ENCODE assay signal across 10 mouse cellular contexts in the genomic region with DNA sequence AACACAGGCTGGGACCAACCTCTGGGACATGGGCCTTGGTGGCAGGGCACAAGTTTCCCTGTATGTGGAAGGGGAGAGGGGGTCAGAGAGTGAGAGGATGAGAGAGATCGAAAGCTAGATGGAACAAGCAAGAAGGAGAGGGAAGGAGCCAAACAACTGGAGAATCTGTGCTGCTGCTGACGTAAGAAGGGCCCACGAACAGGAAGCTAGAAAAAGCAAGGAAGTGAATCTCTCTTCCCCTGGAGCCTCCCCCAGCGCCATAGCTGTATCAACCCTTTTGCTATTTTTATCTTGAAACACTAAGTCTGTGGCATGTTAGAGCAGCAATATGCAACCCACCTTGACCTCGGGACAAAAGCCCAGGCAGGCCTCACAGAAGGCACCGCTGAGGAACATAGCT. TPM values are rescaled to one million over a fixed set of nuclear protein-coding genes. Genes with fewer than 3 reads are reported as not detected.
DNase-seq lines count a peak whose midpoint lies in the region; ATAC-seq and TF ChIP-seq lines count a peak whose summit lies in the region.
"Had no signal": no experiment of that assay in that cellular context is flagged by ENCODE, and none has a peak within 500 bp of the region (broad histone marks: within the 10 kb centered on the region; RNA-seq: fewer than 3 reads in every experiment).

No protein-coding gene starts in this region.

- H3K9ac ChIP-seq in heart, embryonic 14.5 days (ENCODE audit: low read length): 0 out of 2 replicates have a peak overlapping the region, but pooled peaks have one; percentile 14
- no peak overlapping the region for H3K9ac ChIP-seq in stomach, embryonic 14.5 days (replicated peaks; ENCODE audit: low read depth, low read length)
- H3K9ac ChIP-seq in stomach, postnatal 0 days (ENCODE audit: low read length): no peak overlapping the region
- H3K9ac ChIP-seq in limb, embryonic 13.5 days: no peak overlapping the region
- no peak overlapping the region for H3K9ac ChIP-seq in forebrain, embryonic 12.5 days

- no peak for TF ChIP-seq EP300 in stomach, postnatal 0 days (optimal IDR thresholded peaks at IDR 0.05)

- H3K27me3 ChIP-seq in heart, embryonic 14.5 days (ENCODE audit: control insufficient read depth, insufficient read depth, low read length): no peaks in the 10 kb centered on the region
- H3K27me3 ChIP-seq in stomach, embryonic 14.5 days (ENCODE audit: control insufficient read depth, insufficient read depth, low read length): no peaks in the 10 kb centered on the region
- no peaks in the 10 kb centered on the region for H3K27me3 ChIP-seq in stomach, postnatal 0 days (ENCODE audit: control insufficient read depth, insufficient read depth, low read length)
- H3K27me3 ChIP-seq in limb, embryonic 13.5 days: peaks cover 8% of the 10 kb centered on the region; the same call in 1 of the 2 replicates
- no peaks in the 10 kb centered on the region for H3K27me3 ChIP-seq in forebrain, embryonic 12.5 days

- H3K9me3 ChIP-seq in heart, embryonic 14.5 days (ENCODE audit: control insufficient read depth, low read length): no peaks in the 10 kb centered on the region
- H3K9me3 ChIP-seq in stomach, embryonic 14.5 days (ENCODE audit: control insufficient read depth, low read depth, low read length): no peaks in the 10 kb centered on the region
- no peaks in the 10 kb centered on the region for H3K9me3 ChIP-seq in stomach, postnatal 0 days (ENCODE audit: control insufficient read depth, low read length)
- no peaks in the 10 kb centered on the region for H3K9me3 ChIP-seq in limb, embryonic 13.5 days
- no peaks in the 10 kb centered on the region for H3K9me3 ChIP-seq in forebrain, embryonic 12.5 days

- no peak for TF ChIP-seq CTCF in stomach, postnatal 0 days (IDR thresholded peaks at IDR 0.05; ENCODE audit: low read depth)

- 22% methylated on average over 6 of the region's 6 CpGs for WGBS in heart, embryonic 14.5 days
- 69% methylated on average over 6 of the region's 6 CpGs for WGBS in stomach, embryonic 14.5 days
- WGBS in stomach, postnatal 0 days: 69% methylated on average over 6 of the region's 6 CpGs
- 73% methylated on average over 6 of the region's 6 CpGs for WGBS in limb, embryonic 13.5 days
- WGBS in forebrain, embryonic 12.5 days: 73% methylated on average over 6 of the region's 6 CpGs

- no peak overlapping the region for H3K4me3 ChIP-seq in heart, embryonic 14.5 days (ENCODE audit: control insufficient read depth in 1 of 2, insufficient read depth in 1 of 2, low read depth in 1 of 2, low read length in 2 of 2)
- no peak overlapping the region for H3K4me3 ChIP-seq in stomach, embryonic 14.5 days (ENCODE audit: low read depth, low read length)
- H3K4me3 ChIP-seq in stomach, postnatal 0 days (ENCODE audit: low read depth, low read length): no peak overlapping the region
- no peak overlapping the region for H3K4me3 ChIP-seq in limb, embryonic 13.5 days
- H3K4me3 ChIP-seq in forebrain, embryonic 12.5 days (replicated peaks): no peak overlapping the region

- peaks cover 36 to 40% of the 10 kb centered on the region in 2 experiments for H3K4me1 ChIP-seq in heart, embryonic 14.5 days (ENCODE audit: control insufficient read depth in 2 of 2, insufficient read depth in 2 of 2, low read length in 2 of 2)
- no peaks in the 10 kb centered on the region for H3K4me1 ChIP-seq in stomach, embryonic 14.5 days (ENCODE audit: control insufficient read depth, insufficient read depth, low read length)
- no peaks in the 10 kb centered on the region for H3K4me1 ChIP-seq in stomach, postnatal 0 days (replicated peaks; ENCODE audit: control insufficient read depth, insufficient read depth)
- H3K4me1 ChIP-seq in limb, embryonic 13.5 days: peaks cover 19% of the 10 kb centered on the region
- peaks cover 4% of the 10 kb centered on the region for H3K4me1 ChIP-seq in forebrain, embryonic 12.5 days

- no peak overlapping the region for H3K4me2 ChIP-seq in heart, embryonic 14.5 days (ENCODE audit: low read length)
- no peak overlapping the region for H3K4me2 ChIP-seq in stomach, embryonic 14.5 days (replicated peaks; ENCODE audit: low read depth, low read length)
- H3K4me2 ChIP-seq in stomach, postnatal 0 days (replicated peaks; ENCODE audit: low read depth): no peak overlapping the region
- H3K4me2 ChIP-seq in limb, embryonic 13.5 days (replicated peaks): no peak overlapping the region
- H3K4me2 ChIP-seq in forebrain, embryonic 12.5 days: no peak overlapping the region

- H3K27ac ChIP-seq in heart, embryonic 14.5 days (replicated peaks in 1 of 2; ENCODE audit: control insufficient read depth in 1 of 2, insufficient read depth in 1 of 2, low read depth in 2 of 2, low read length in 2 of 2): peak overlapping the region; percentile 70 to 77
- peak overlapping the region; percentile 21; the same call in 1 of the 2 replicates for H3K27ac ChIP-seq in stomach, embryonic 14.5 days (ENCODE audit: low read length)
- no peak overlapping the region; the same call in none of the 2 replicates for H3K27ac ChIP-seq in stomach, postnatal 0 days (replicated peaks)
- H3K27ac ChIP-seq in limb, embryonic 13.5 days: peak overlapping the region; percentile 22; the same call in 1 of the 2 replicates
- H3K27ac ChIP-seq in forebrain, embryonic 12.5 days: no peak overlapping the region

- no peaks in the 10 kb centered on the region for H3K36me3 ChIP-seq in heart, embryonic 14.5 days (ENCODE audit: control insufficient read depth, insufficient read depth, low read length)
- no peaks in the 10 kb centered on the region for H3K36me3 ChIP-seq in stomach, embryonic 14.5 days (ENCODE audit: control insufficient read depth, insufficient read depth, low read length)
- H3K36me3 ChIP-seq in stomach, postnatal 0 days (ENCODE audit: control insufficient read depth, insufficient read depth, low read length): no peaks in the 10 kb centered on the region
- H3K36me3 ChIP-seq in limb, embryonic 13.5 days: no peaks in the 10 kb centered on the region
- no peaks in the 10 kb centered on the region for H3K36me3 ChIP-seq in forebrain, embryonic 12.5 days (replicated peaks)

- no peak for DNase-seq in heart, adult 9 months (ENCODE audit: low spot score in 2 of 2)
- DNase-seq in stomach, postnatal 0 days (ENCODE audit: low spot score): no peak
- no peak for DNase-seq in urinary bladder, adult 2 months (ENCODE audit: low spot score)
- DNase-seq: cerebellum, adult 18-20 months; layer of hippocampus, adult 9-11 months had no signal

- no peak for ATAC-seq in heart, embryonic 14.5 days (ENCODE audit: insufficient number of reproducible peaks, insufficient read depth, low FRiP score, low read depth)
- ATAC-seq in stomach, embryonic 14.5 days (ENCODE audit: insufficient number of reproducible peaks, insufficient read depth, low FRiP score, low read depth): no peak
- no peak for ATAC-seq in stomach, postnatal 0 days (ENCODE audit: low FRiP score, low TSS enrichment)
- no peak for ATAC-seq in limb, embryonic 13.5 days (ENCODE audit: low FRiP score, low read depth)
- no peak for ATAC-seq in erythroblast, adult 5-6 weeks (replicated peaks; ENCODE audit: low FRiP score, poor library complexity, severe bottlenecking)
- no peak for ATAC-seq in forebrain, embryonic 12.5 days (ENCODE audit: low FRiP score)

RNA-seq across cellular contexts. Expression of gene Ifngr2, which starts 8.8 kb away (rescaled TPM):
- polyA plus RNA-seq in heart, embryonic 14.5 days (2014; fragmentation: Nextera tagmentation; extraction: Ambion mirVana): 140 and 146 TPM in 2 replicates
- 44.0 and 51.8 TPM in 2 replicates for polyA plus RNA-seq in stomach, embryonic 14.5 days (2014; fragmentation: Nextera tagmentation; extraction: Ambion mirVana)
- 54.9 and 57.8 TPM in 2 replicates for polyA plus RNA-seq in stomach, postnatal 0 days (2015; fragmentation: Nextera tagmentation; extraction: Ambion mirVana)
- 48.1 and 49.6 TPM in 2 replicates for polyA plus RNA-seq in limb, embryonic 13.5 days (2015; fragmentation: Nextera tagmentation; extraction: Ambion mirVana)
- 6.7 and 13.3 TPM in 2 replicates for total RNA-seq in erythroblast, adult 5-6 weeks (2015; ENCODE audit: low replicate concordance)
- total RNA-seq in erythroblast, adult 5-6 weeks (2017; ENCODE audit: low replicate concordance): 3.9 and 6.4 TPM in 2 replicates
- 32.1 and 34.3 TPM in 2 replicates for polyA plus RNA-seq in urinary bladder, adult 2 months (2012; rRNA removed)
- 27.9 and 31.9 TPM in 2 replicates for polyA plus RNA-seq in forebrain, embryonic 12.5 days (2016; fragmentation: Nextera tagmentation; extraction: Ambion mirVana)

RNA-seq across cellular contexts. Expression of gene Ifnar1, which starts 53.0 kb away (rescaled TPM):
- 39.9 and 45.1 TPM in 2 replicates for polyA plus RNA-seq in heart, embryonic 14.5 days (2014; fragmentation: Nextera tagmentation; extraction: Ambion mirVana)
- polyA plus RNA-seq in stomach, embryonic 14.5 days (2014; fragmentation: Nextera tagmentation; extraction: Ambion mirVana): 61.7 and 63.9 TPM in 2 replicates
- polyA plus RNA-seq in stomach, postnatal 0 days (2015; fragmentation: Nextera tagmentation; extraction: Ambion mirVana): 18.3 and 19.2 TPM in 2 replicates
- 63.5 and 67.1 TPM in 2 replicates for polyA plus RNA-seq in limb, embryonic 13.5 days (2015; fragmentation: Nextera tagmentation; extraction: Ambion mirVana)
- total RNA-seq in erythroblast, adult 5-6 weeks (2015; ENCODE audit: low replicate concordance): 81.7 and 93.6 TPM in 2 replicates
- total RNA-seq in erythroblast, adult 5-6 weeks (2017; ENCODE audit: low replicate concordance): 133 and 147 TPM in 2 replicates
- 30.8 and 33.2 TPM in 2 replicates for polyA plus RNA-seq in urinary bladder, adult 2 months (2012; rRNA removed)
- 54.7 and 57.7 TPM in 2 replicates for polyA plus RNA-seq in forebrain, embryonic 12.5 days (2016; fragmentation: Nextera tagmentation; extraction: Ambion mirVana)

RNA-seq across cellular contexts. Expression of gene Tmem50b, which starts 59.5 kb away (rescaled TPM):
- 60.5 and 67.5 TPM in 2 replicates for polyA plus RNA-seq in heart, embryonic 14.5 days (2014; fragmentation: Nextera tagmentation; extraction: Ambion mirVana)
- polyA plus RNA-seq in stomach, embryonic 14.5 days (2014; fragmentation: Nextera tagmentation; extraction: Ambion mirVana): 29.7 and 33.3 TPM in 2 replicates
- 60.8 and 64.6 TPM in 2 replicates for polyA plus RNA-seq in stomach, postnatal 0 days (2015; fragmentation: Nextera tagmentation; extraction: Ambion mirVana)
- polyA plus RNA-seq in limb, embryonic 13.5 days (2015; fragmentation: Nextera tagmentation; extraction: Ambion mirVana): 29.9 and 31.5 TPM in 2 replicates
- total RNA-seq in erythroblast, adult 5-6 weeks (2015; ENCODE audit: low replicate concordance): 20.8 and 23.6 TPM in 2 replicates
- 11.2 and 12.0 TPM in 2 replicates for total RNA-seq in erythroblast, adult 5-6 weeks (2017; ENCODE audit: low replicate concordance)
- polyA plus RNA-seq in urinary bladder, adult 2 months (2012; rRNA removed): 78.0 and 80.8 TPM in 2 replicates
- 38.7 and 41.2 TPM in 2 replicates for polyA plus RNA-seq in forebrain, embryonic 12.5 days (2016; fragmentation: Nextera tagmentation; extraction: Ambion mirVana)

Comparison
In these comparisons a context has a peak if more than half of its experiments do, and no peak if none do; other contexts are left out.
1. H3K27ac ChIP-seq: peak in heart, embryonic 14.5 days (2 of 2), stomach, embryonic 14.5 days (single experiment) and limb, embryonic 13.5 days (single experiment); none in stomach, postnatal 0 days (single experiment) and forebrain, embryonic 12.5 days (single experiment).